Mouse (Mus musculus) MEL (cell line): ENCODE measurements at regions not wholly inside any gene's neighbourhood (a gene's known extent, or its start where the extent isn't known, plus 50 kb on each side); places are given as distances from the start of the nearest gene placed in this dataset.

ENCODE experiments used
- DNase-seq: peaks from one replicate; pipeline ENCODE4 v3.0.0; 2011; ENCODE audit warnings: low read depth, low spot score
- H3K27ac ChIP-seq: 2 replicates; pipeline ENCODE4 v1.5.1; 2012; ENCODE audit warnings: low read depth, mild to moderate bottlenecking, control low read depth, low read length, moderate library complexity; ENCODE audit not compliant: control insufficient read depth
- H3K27me3 ChIP-seq, 2 experiments: fragments of 150-350 bp in 1 of 2; sonication (generic) in 1 of 2; 2 replicates each; pipeline ENCODE4 v1.6.1; 2012; ENCODE audit warnings: low read length in 2 of 2, mild to moderate bottlenecking in 2 of 2, improper control_type of control experiment in 1 of 2, moderate library complexity in 1 of 2; ENCODE audit not compliant: insufficient read depth in 2 of 2, control insufficient read depth in 1 of 2
- H3K36me3 ChIP-seq, 2 experiments: 2 replicates each; pipeline ENCODE4 v1.6.1; 2012 to 2014; ENCODE audit warnings: low read length in 2 of 2, improper control_type of control experiment in 1 of 2, inconsistent platforms in 1 of 2, mild to moderate bottlenecking in 1 of 2; ENCODE audit not compliant: insufficient read depth in 2 of 2, control insufficient read depth in 1 of 2
- H3K4me1 ChIP-seq, 2 experiments: fragments of 150-350 bp in 1 of 2; sonication (generic) in 1 of 2; 2 replicates each; pipeline ENCODE4 v1.6.1; 2012; ENCODE audit warnings: low read length in 2 of 2, improper control_type of control experiment in 1 of 2, mild to moderate bottlenecking in 1 of 2; ENCODE audit not compliant: insufficient read depth in 2 of 2, control insufficient read depth in 1 of 2
- H3K4me3 ChIP-seq, 2 experiments: fragments of 150-350 bp in 1 of 2; sonication (generic) in 1 of 2; 2 replicates each; pipeline ENCODE4 v1.5.1; 2012; ENCODE audit warnings: low read depth in 2 of 2, low read length in 2 of 2, mild to moderate bottlenecking in 2 of 2, moderate library complexity in 2 of 2, control low read depth in 1 of 2, improper control_type of control experiment in 1 of 2; ENCODE audit not compliant: control insufficient read depth in 1 of 2, insufficient read depth in 1 of 2
- H3K79me2 ChIP-seq: 2 replicates; pipeline ENCODE4 v1.6.1; 2012; ENCODE audit warnings: mild to moderate bottlenecking, low read length, moderate library complexity; ENCODE audit not compliant: control insufficient read depth, poor library complexity, insufficient read depth
- H3K9ac ChIP-seq: 2 replicates; pipeline ENCODE4 v1.6.1; 2012; ENCODE audit warnings: low read depth, mild to moderate bottlenecking, control low read depth, low read length, moderate library complexity; ENCODE audit not compliant: control insufficient read depth, poor library complexity, severe bottlenecking
- H3K9me3 ChIP-seq: fragments of 150-350 bp; sonication (generic); replicated peaks from 2 replicates; pipeline ENCODE4 v1.6.1; 2012; ENCODE audit warnings: mild to moderate bottlenecking, low read length, improper control_type of control experiment, moderate library complexity; ENCODE audit not compliant: insufficient read depth
- CTCF ChIP-seq, 3 experiments: IDR thresholded peaks in 2 of 3; conservative IDR thresholded peaks in 1 of 3; 2 replicates each; pipeline ENCODE4 v1.5.1; 2011 to 2012; ENCODE audit warnings: low read length in 3 of 3, low read depth in 2 of 3, mild to moderate bottlenecking in 2 of 3, improper control_type of control experiment in 1 of 3, inconsistent platforms in 1 of 3, mixed read lengths in 1 of 3, moderate library complexity in 1 of 3; ENCODE audit not compliant: control insufficient read depth in 1 of 3, insufficient read depth in 1 of 3, poor library complexity in 1 of 3, severe bottlenecking in 1 of 3
- GABPA ChIP-seq: IDR thresholded peaks from 2 replicates; pipeline ENCODE4 v1.6.1; 2012; ENCODE audit warnings: low read depth, mild to moderate bottlenecking, inconsistent platforms, low read length, improper control_type of control experiment, moderate library complexity
- GATA1 ChIP-seq: IDR thresholded peaks from 2 replicates; pipeline ENCODE4 v1.6.1; 2011; ENCODE audit warnings: low read depth, low read length, improper control_type of control experiment
- HCFC1 ChIP-seq: IDR thresholded peaks from 2 replicates; pipeline ENCODE4 v1.6.1; 2012; ENCODE audit warnings: low read depth, mild to moderate bottlenecking, inconsistent platforms, low read length, improper control_type of control experiment, moderate library complexity
- KAT2A ChIP-seq: conservative IDR thresholded peaks from 2 replicates; pipeline ENCODE4 v1.6.1; 2012; ENCODE audit warnings: low read depth, low read length, improper control_type of control experiment, inconsistent platforms
- MAFK ChIP-seq: IDR thresholded peaks from 2 replicates; pipeline ENCODE4 v1.6.1; 2011; ENCODE audit warnings: low read depth, mild to moderate bottlenecking, low read length, improper control_type of control experiment, borderline replicate concordance
- MAX ChIP-seq: IDR thresholded peaks from 2 replicates; pipeline ENCODE4 v1.6.1; 2011; ENCODE audit warnings: low read length, improper control_type of control experiment
- MEF2A ChIP-seq: IDR thresholded peaks from 2 replicates; pipeline ENCODE4 v1.6.1; 2014; ENCODE audit warnings: low read depth, mild to moderate bottlenecking, inconsistent platforms, low read length, improper control_type of control experiment; ENCODE audit not compliant: poor library complexity, insufficient replicate concordance, severe bottlenecking; ENCODE audit errors: extremely low read depth
- MXI1 ChIP-seq: IDR thresholded peaks from 2 replicates; pipeline ENCODE4 v1.6.1; 2011; ENCODE audit warnings: mild to moderate bottlenecking, low read depth, low read length, improper control_type of control experiment
- MYB ChIP-seq: IDR thresholded peaks from 2 replicates; pipeline ENCODE4 v1.6.1; 2011; ENCODE audit warnings: mild to moderate bottlenecking, low read depth, low read length, improper control_type of control experiment
- NRF1 ChIP-seq: IDR thresholded peaks from 2 replicates; pipeline ENCODE4 v1.6.1; 2014; ENCODE audit warnings: low read depth, mild to moderate bottlenecking, inconsistent platforms, low read length, improper control_type of control experiment, moderate library complexity; ENCODE audit not compliant: poor library complexity, insufficient read depth, severe bottlenecking
- POLR2A ChIP-seq, 2 experiments: IDR thresholded peaks; 2 replicates each; pipeline ENCODE4 v1.6.1; 2011 to 2012; ENCODE audit warnings: low read length in 2 of 2, mild to moderate bottlenecking in 2 of 2, control low read depth in 1 of 2, improper control_type of control experiment in 1 of 2, low read depth in 1 of 2, moderate library complexity in 1 of 2; ENCODE audit not compliant: control insufficient read depth in 1 of 2, insufficient read depth in 1 of 2, poor library complexity in 1 of 2
- POLR2AphosphoS5 ChIP-seq: IDR thresholded peaks from 2 replicates; pipeline ENCODE4 v1.6.1; 2012; ENCODE audit warnings: low read depth, borderline replicate concordance, mild to moderate bottlenecking, inconsistent platforms, low read length, moderate library complexity, mixed read lengths
- RCOR1 ChIP-seq: IDR thresholded peaks from 2 replicates; pipeline ENCODE4 v1.6.1; 2012; ENCODE audit warnings: low read depth, mild to moderate bottlenecking, inconsistent platforms, low read length, improper control_type of control experiment
- TAL1 ChIP-seq: IDR thresholded peaks from 2 replicates; pipeline ENCODE4 v1.6.1; 2012; ENCODE audit warnings: mild to moderate bottlenecking, inconsistent platforms, low read length, moderate library complexity, mixed read lengths
- USF2 ChIP-seq, 2 experiments: IDR thresholded peaks; 2 replicates each; pipeline ENCODE4 v1.6.1; 2011 to 2012; ENCODE audit warnings: improper control_type of control experiment in 2 of 2, low read length in 2 of 2, borderline replicate concordance in 1 of 2, inconsistent platforms in 1 of 2, low read depth in 1 of 2, mild to moderate bottlenecking in 1 of 2; ENCODE audit not compliant: insufficient read depth in 1 of 2
- ZMIZ1 ChIP-seq: IDR thresholded peaks from 2 replicates; pipeline ENCODE4 v1.6.1; 2012; ENCODE audit warnings: low read depth, mild to moderate bottlenecking, inconsistent platforms, low read length, improper control_type of control experiment, moderate library complexity

DNA sequence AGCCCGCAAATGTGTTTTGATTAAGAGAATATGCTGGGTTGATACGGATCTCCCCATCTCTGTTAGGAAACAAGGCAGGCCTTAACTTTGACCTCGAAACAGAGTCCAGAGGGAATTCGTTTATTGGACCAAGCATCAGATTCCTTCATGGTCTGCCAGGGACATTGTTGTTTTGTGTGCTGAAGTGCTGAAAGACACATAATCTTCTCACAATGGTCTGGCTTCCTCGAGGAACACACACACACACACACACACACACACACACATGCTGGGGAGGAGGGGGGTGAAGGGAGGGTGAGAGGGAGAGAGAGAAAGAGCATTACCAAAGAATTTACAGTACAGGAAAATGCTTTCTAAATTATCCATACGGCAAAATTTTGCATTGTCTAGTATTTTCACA is 556.5 kb upstream of the Slit2 start:
- H3K36me3 ChIP-seq, result no peaks in the 10 kb centered on the region
- no peaks in the 10 kb centered on the region for H3K9me3 ChIP-seq
- no peak overlapping the region for H3K27ac ChIP-seq
- DNase-seq, result no peak
- no peaks in the 10 kb centered on the region for H3K79me2 ChIP-seq
- H3K4me1 ChIP-seq, result no peaks in the 10 kb centered on the region
- H3K4me3 ChIP-seq, result no peak overlapping the region
- H3K27me3 ChIP-seq, result no peaks in the 10 kb centered on the region
- TF ChIP-seq CTCF (IDR thresholded peaks at IDR 0.05 in 2 of 3, conservative IDR thresholded peaks at IDR 0.05 in 1 of 3; ENCODE audit: control insufficient read depth in 1 of 3, insufficient read depth in 1 of 3, low read depth in 2 of 3, low read length in 3 of 3, poor library complexity in 1 of 3, severe bottlenecking in 1 of 3), result no peak
- TF ChIP-seq GABPA, result no peak
- TF ChIP-seq MAX, result no peak
- no peak for TF ChIP-seq MXI1
- TF ChIP-seq KAT2A, result no peak
- TF ChIP-seq, all 39 proteins: peak for 0
- no peak overlapping the region for H3K9ac ChIP-seq

- H3K4me3 ChIP-seq, result no peak overlapping the region
- no peaks in the 10 kb centered on the region for H3K4me1 ChIP-seq
- no peaks in the 10 kb centered on the region for H3K27me3 ChIP-seq
- H3K36me3 ChIP-seq, result no peaks in the 10 kb centered on the region
- no peaks in the 10 kb centered on the region for H3K9me3 ChIP-seq
- no peak overlapping the region for H3K27ac ChIP-seq
- DNase-seq, result no peak
- H3K9ac ChIP-seq, result no peak overlapping the region
- H3K79me2 ChIP-seq, result no peaks in the 10 kb centered on the region
- TF ChIP-seq POLR2AphosphoS5 (no peak), MYB (no peak), NRF1 (no peak)
Measured at GRCm38 (mm10) chr5:47429217-47430172, 553.4 kb upstream of the Slit2 start.

GRCm38 (mm10) chr5:47431599-47432328 is 551.2 kb upstream of the Slit2 start:
- Histone ChIP-seq H3K27me3 (no peaks in the 10 kb centered on the region), H3K9me3 (no peaks in the 10 kb centered on the region), H3K79me2 (no peaks in the 10 kb centered on the region), H3K27ac (no peak overlapping the region), H3K4me3 (no peak overlapping the region), H3K36me3 (no peaks in the 10 kb centered on the region), H3K4me1 (no peaks in the 10 kb centered on the region), H3K9ac (no peak overlapping the region)
- TF ChIP-seq ZMIZ1 (no peak), POLR2A (IDR thresholded peaks at IDR 0.05; ENCODE audit: control insufficient read depth in 1 of 2, insufficient read depth in 1 of 2, low read depth in 1 of 2, low read length in 2 of 2, poor library complexity in 1 of 2) (no peak), GABPA (no peak), MAFK (no peak), MEF2A (no peak), CTCF (IDR thresholded peaks at IDR 0.05 in 2 of 3, conservative IDR thresholded peaks at IDR 0.05 in 1 of 3; ENCODE audit: control insufficient read depth in 1 of 3, insufficient read depth in 1 of 3, low read depth in 2 of 3, low read length in 3 of 3, poor library complexity in 1 of 3, severe bottlenecking in 1 of 3) (no peak), POLR2AphosphoS5 (no peak), KAT2A (no peak), TAL1 (no peak), USF2 (IDR thresholded peaks at IDR 0.05; ENCODE audit: borderline replicate concordance in 1 of 2, insufficient read depth in 1 of 2, low read depth in 1 of 2, low read length in 2 of 2) (no peak), GATA1 (no peak), MXI1 (no peak), RCOR1 (no peak), HCFC1 (no peak)
- no peak for DNase-seq
